Mouse (Mus musculus) liver, embryonic 13.5 days (tissue): ENCODE data around the gene Cul4b. TPM values are rescaled to one million over a fixed set of nuclear protein-coding genes. Genes with fewer than 3 reads are reported as not detected.
"Not testable (repeated sequence)": the region's sequence is repeated elsewhere in the genome, so short reads cannot be mapped to it uniquely, and the experiment has no call there.

Experiments used
- ATAC-seq: fragments of 200-750 bp; cut with Nextera tagmentation; 2 replicates; pipeline ENCODE4 v1.8.0; 2017; ENCODE audit warnings: low read depth, mild to moderate bottlenecking, moderate number of reproducible peaks, moderate library complexity
- DNase-seq: peaks from one replicate; pipeline ENCODE4 v3.0.0; 2022
- H3K27ac ChIP-seq: fragments of 300-500 bp; sonication (generic); 2 replicates; pipeline ENCODE4 v1.5.1; 2015; ENCODE audit warnings: moderate library complexity, mild to moderate bottlenecking, inconsistent platforms
- H3K27me3 ChIP-seq: fragments of 300-500 bp; sonication (generic); 2 replicates; pipeline ENCODE4 v1.6.1; 2015; ENCODE audit warnings: mild to moderate bottlenecking, inconsistent platforms
- H3K36me3 ChIP-seq: fragments of 300-500 bp; sonication (generic); 2 replicates; pipeline ENCODE4 v1.6.1; 2015; ENCODE audit warnings: mild to moderate bottlenecking, inconsistent platforms
- H3K4me1 ChIP-seq: fragments of 300-500 bp; sonication (generic); replicated peaks from 2 replicates; pipeline ENCODE4 v1.6.1; 2015; ENCODE audit warnings: inconsistent platforms
- H3K4me2 ChIP-seq: fragments of 300-500 bp; sonication (generic); 2 replicates; pipeline ENCODE4 v1.6.1; 2015; ENCODE audit warnings: inconsistent platforms, mild to moderate bottlenecking, moderate library complexity
- H3K4me3 ChIP-seq: fragments of 300-500 bp; sonication (generic); replicated peaks from 2 replicates; pipeline ENCODE4 v1.5.1; 2015; ENCODE audit warnings: mild to moderate bottlenecking, inconsistent platforms
- H3K9ac ChIP-seq: fragments of 300-500 bp; sonication (generic); 2 replicates; pipeline ENCODE4 v1.6.1; 2015; ENCODE audit warnings: mild to moderate bottlenecking, inconsistent platforms
- H3K9me3 ChIP-seq: fragments of 300-500 bp; sonication (generic); replicated peaks from 2 replicates; pipeline ENCODE4 v1.6.1; 2016; ENCODE audit warnings: inconsistent platforms
- WGBS: fragments of 180-500 bp; shearing (Covaris S2); methylation state at CpG from one replicate; pipeline ENCODE4 v1.1.7; 2015; ENCODE audit not compliant: insufficient replicate concordance; 5-methylcytosine and 5-hydroxymethylcytosine counted together
- polyA plus RNA-seq: library from polyadenylated mRNA; unstranded; fragments of >200 nt; fragmentation: Nextera tagmentation; extraction: Ambion mirVana; gene quantifications from 2 replicates; pipeline ENCODE4 v1.2.1, GENCODE M21; 2015

The Cul4b gene
- polyA plus RNA-seq, 1 experiment from 2014 or later = 12.8 TPM

- H3K36me3 ChIP-seq = peaks cover 15% of the 10 kb centered on the region
- H3K27me3 ChIP-seq = no peaks in the 10 kb centered on the region
- peak overlapping the region; percentile 75 for H3K4me2 ChIP-seq
- H3K27ac ChIP-seq = peak overlapping the region; percentile 88
- H3K9ac ChIP-seq = peak overlapping the region; percentile 79
- peaks cover 12% of the 10 kb centered on the region for H3K4me1 ChIP-seq
- DNase-seq (peak; percentile 71), ATAC-seq (peak; percentile 92)
- 16% methylated on average over 35 of the region's 52 CpGs for WGBS
- H3K9me3 ChIP-seq = no peaks in the 10 kb centered on the region
- H3K4me3 ChIP-seq = peak overlapping the region; percentile 72
These were observed 11.3 kb downstream of the Cul4b start for GRCm38 (mm10) chrX:38564542-38565175.

- no peak for ATAC-seq
These were observed 12.0 kb downstream of the Cul4b start for GRCm38 (mm10) chrX:38563941-38564541.

GRCm38 (mm10) chrX:38553255-38553654 lies 22.7 kb downstream of the Cul4b start:
- DNase-seq = no peak
- no peak for ATAC-seq
- Histone ChIP-seq H3K27ac (no peak overlapping the region), H3K4me1 (no peaks in the 10 kb centered on the region), H3K9me3 (no peaks in the 10 kb centered on the region), H3K4me3 (no peak overlapping the region), H3K27me3 (no peaks in the 10 kb centered on the region), H3K36me3 (peaks cover 18% of the 10 kb centered on the region), H3K9ac (no peak overlapping the region), H3K4me2 (no peak overlapping the region)

More at GRCm38 (mm10) chrX:38563941-38564541, 12.0 kb downstream of the Cul4b start:
- Histone ChIP-seq H3K4me2 (peak overlapping the region; percentile 75), H3K9ac (peak overlapping the region; percentile 79), H3K27me3 (no peaks in the 10 kb centered on the region), H3K4me1 (peaks cover 12% of the 10 kb centered on the region), H3K9me3 (no peaks in the 10 kb centered on the region), H3K27ac (peak overlapping the region; percentile 88), H3K36me3 (peaks cover 18% of the 10 kb centered on the region), H3K4me3 (peak overlapping the region; percentile 72)
- peak; percentile 2 for DNase-seq
- 13% methylated on average over 11 of the region's 19 CpGs for WGBS

- WGBS = under 1% methylated on average over 7 of the region's 7 CpGs
- no peaks in the 10 kb centered on the region for H3K4me1 ChIP-seq
- no peak overlapping the region for H3K9ac ChIP-seq
- ATAC-seq (no peak), DNase-seq (peak; percentile 2)
- H3K27ac ChIP-seq = no peak overlapping the region
- no peak overlapping the region for H3K4me3 ChIP-seq
- H3K27me3 ChIP-seq = no peaks in the 10 kb centered on the region
- H3K36me3 ChIP-seq = no peaks in the 10 kb centered on the region
- H3K4me2 ChIP-seq = no peak overlapping the region
- H3K9me3 ChIP-seq = no peaks in the 10 kb centered on the region
These were observed 61.4 kb downstream of the Cul4b start for GRCm38 (mm10) chrX:38514556-38514955.

GRCm38 (mm10) chrX:38504846-38505245 lies 71.2 kb downstream of the Cul4b start:
- H3K4me2 ChIP-seq = no peak overlapping the region
- no peaks in the 10 kb centered on the region for H3K4me1 ChIP-seq
- DNase-seq = no peak
- no peaks in the 10 kb centered on the region for H3K9me3 ChIP-seq
- 73% methylated on average over 14 of the region's 14 CpGs for WGBS
- no peaks in the 10 kb centered on the region for H3K27me3 ChIP-seq
- no peaks in the 10 kb centered on the region for H3K36me3 ChIP-seq
- H3K9ac ChIP-seq = no peak overlapping the region
- no peak overlapping the region for H3K4me3 ChIP-seq
- H3K27ac ChIP-seq = no peak overlapping the region
- no peak for ATAC-seq

- not testable (repeated sequence) for H3K36me3 ChIP-seq, H3K4me1 ChIP-seq, ATAC-seq, H3K9me3 ChIP-seq, H3K27ac ChIP-seq, H3K27me3 ChIP-seq, H3K4me3 ChIP-seq, H3K9ac ChIP-seq, DNase-seq, H3K4me2 ChIP-seq
- WGBS = 47% methylated on average over 5 of the region's 5 CpGs
These were observed 73.8 kb downstream of the Cul4b start for GRCm38 (mm10) chrX:38502182-38502581.

GRCm38 (mm10) chrX:38485464-38485863 lies 90.5 kb downstream of the Cul4b start:
- H3K9ac ChIP-seq, H3K27ac ChIP-seq, H3K4me3 ChIP-seq, DNase-seq, H3K9me3 ChIP-seq, H3K4me1 ChIP-seq, H3K36me3 ChIP-seq, H3K27me3 ChIP-seq, ATAC-seq: not testable (repeated sequence)
- 0 out of 2 replicates have a peak overlapping the region, but pooled peaks have one; percentile 6 for H3K4me2 ChIP-seq
- WGBS = 35% methylated on average over 20 of the region's 20 CpGs

Other genes starting within 250 kb of the Cul4b start
- gene Lamp2, start 119.7 kb downstream of the Cul4b start, polyA plus RNA-seq = 46.9 and 62.9 TPM in 2 replicates
- gene Mcts1, start 24.4 kb upstream of the Cul4b start, polyA plus RNA-seq = 55.1 and 62.8 TPM in 2 replicates
- gene C1galt1c1, start 58.9 kb upstream of the Cul4b start, polyA plus RNA-seq = 13.8 and 14.3 TPM in 2 replicates
- 0.08 TPM in 1 of 2 replicates, not detected in the other for gene 6030498E09Rik, start 196.5 kb upstream of the Cul4b start, polyA plus RNA-seq